Mouse (Mus musculus) liver, embryonic 11.5 days (tissue): ENCODE data around the gene Ptprg. TPM values are rescaled to one million over a fixed set of nuclear protein-coding genes. Genes with fewer than 3 reads are reported as not detected.

Source experiments
- ATAC-seq: fragments of 200-750 bp; cut with Nextera tagmentation; replicated peaks from 2 replicates; pipeline ENCODE4 v1.8.0; 2017; ENCODE audit warnings: moderate number of reproducible peaks, mild to moderate bottlenecking, moderate TSS enrichment, moderate library complexity; ENCODE audit not compliant: low FRiP score
- DNase-seq: peaks from one replicate; pipeline ENCODE4 v3.0.0-alpha.2; 2017; ENCODE audit warnings: low spot score
- H3K27ac ChIP-seq: fragments of 300-500 bp; sonication (generic); 2 replicates; pipeline ENCODE4 v1.5.1; 2014; ENCODE audit warnings: mild to moderate bottlenecking, low read depth, low read length, control low read depth
- H3K27me3 ChIP-seq: fragments of 300-500 bp; sonication (generic); replicated peaks from 2 replicates; pipeline ENCODE4 v1.6.1; 2014; ENCODE audit warnings: low read length, mixed read lengths; ENCODE audit not compliant: control insufficient read depth, insufficient read depth
- H3K36me3 ChIP-seq: fragments of 300-500 bp; sonication (generic); 2 replicates; pipeline ENCODE4 v1.6.1; 2014; ENCODE audit warnings: mild to moderate bottlenecking, low read length, moderate library complexity, mixed read lengths; ENCODE audit not compliant: control insufficient read depth, insufficient read depth
- H3K4me1 ChIP-seq: fragments of 300-500 bp; sonication (generic); replicated peaks from 2 replicates; pipeline ENCODE4 v1.6.1; 2014; ENCODE audit warnings: low read length, mixed read lengths; ENCODE audit not compliant: control insufficient read depth, insufficient read depth
- H3K4me2 ChIP-seq: fragments of 300-500 bp; sonication (generic); 2 replicates; pipeline ENCODE4 v1.6.1; 2014; ENCODE audit warnings: mild to moderate bottlenecking, control low read depth, moderate library complexity
- H3K4me3 ChIP-seq: fragments of 300-500 bp; sonication (generic); 2 replicates; pipeline ENCODE4 v1.5.1; 2014; ENCODE audit warnings: low read depth, low read length, control low read depth
- H3K9ac ChIP-seq: fragments of 300-500 bp; sonication (generic); 2 replicates; pipeline ENCODE4 v1.6.1; 2014; ENCODE audit warnings: low read depth, low read length, control low read depth
- H3K9me3 ChIP-seq: fragments of 300-500 bp; sonication (generic); 2 replicates; pipeline ENCODE4 v1.6.1; 2016; ENCODE audit warnings: low read length, inconsistent platforms, mixed read lengths; ENCODE audit not compliant: control insufficient read depth
- WGBS: fragments of 180-500 bp; shearing (Covaris S2); extraction: QIAGEN DNeasy Blood & Tissue Kit; methylation state at CpG from one replicate; pipeline ENCODE4 v1.1.7; 2014; 5-methylcytosine and 5-hydroxymethylcytosine counted together
- polyA plus RNA-seq: library from polyadenylated mRNA; unstranded; fragments of >200 nt; fragmentation: Nextera tagmentation; extraction: Ambion mirVana; gene quantifications from 2 replicates; pipeline ENCODE4 v1.2.1, GENCODE M21; 2014

Ptprg gene
- polyA plus RNA-seq, 1 experiment from 2014 or later = 8.6 TPM

GRCm38 (mm10) chr14:11594336-11594735 lies 41.0 kb downstream of the Ptprg start:
- Histone ChIP-seq H3K27me3 (no peaks in the 10 kb centered on the region), H3K27ac (no peak overlapping the region), H3K4me3 (no peak overlapping the region), H3K4me1 (no peaks in the 10 kb centered on the region; the same call in 1 of the 2 replicates), H3K9ac (no peak overlapping the region), H3K4me2 (no peak overlapping the region), H3K36me3 (no peaks in the 10 kb centered on the region), H3K9me3 (no peaks in the 10 kb centered on the region)
- 76% methylated on average over 5 of the region's 5 CpGs for WGBS
- no peak for ATAC-seq
- no peak for DNase-seq

DNA sequence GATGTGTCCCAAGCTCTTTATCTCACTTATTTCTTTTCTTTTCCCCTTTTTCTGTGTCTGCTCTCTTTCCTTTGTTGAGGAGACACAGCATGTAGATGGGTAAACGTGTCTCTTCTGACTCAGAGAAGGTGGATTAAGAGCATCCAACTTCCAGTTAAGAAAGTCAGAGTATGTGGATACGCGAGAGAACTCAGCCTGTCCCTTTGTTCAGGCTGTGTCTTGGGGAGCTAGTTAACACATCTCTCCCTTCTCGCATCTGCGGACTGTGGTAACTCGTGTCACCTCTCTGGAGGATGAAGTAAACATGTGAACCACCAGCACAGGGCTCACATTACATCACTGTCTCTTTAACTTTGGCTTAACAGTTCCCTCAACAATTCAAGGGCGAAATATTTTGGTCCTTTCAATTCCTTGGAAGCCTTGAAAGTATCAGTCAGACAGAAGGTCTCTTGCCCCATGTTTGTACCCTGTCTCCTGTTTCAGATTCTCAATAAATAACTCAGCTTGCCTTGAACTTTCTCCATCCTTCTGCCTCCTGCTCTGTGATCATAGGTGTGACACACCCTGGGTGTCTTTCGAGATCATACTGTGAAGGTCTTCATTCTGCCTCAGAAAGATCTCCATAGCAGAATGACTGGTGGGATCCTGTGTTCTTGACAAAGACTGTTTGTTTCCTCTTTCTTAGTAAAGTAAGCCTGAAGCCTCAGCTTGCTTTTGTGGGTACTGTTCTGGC lies 51.0 kb downstream of the Ptprg start:
- no peak overlapping the region for H3K27ac ChIP-seq
- no peaks in the 10 kb centered on the region for H3K4me1 ChIP-seq
- H3K9me3 ChIP-seq = no peaks in the 10 kb centered on the region
- no peak overlapping the region for H3K9ac ChIP-seq
- no peak for DNase-seq
- H3K36me3 ChIP-seq = no peaks in the 10 kb centered on the region
- WGBS = 61% methylated on average over 8 of the region's 8 CpGs
- H3K4me3 ChIP-seq = no peak overlapping the region
- ATAC-seq = no peak
- no peak overlapping the region for H3K4me2 ChIP-seq
- H3K27me3 ChIP-seq = no peaks in the 10 kb centered on the region

- H3K4me1 ChIP-seq = no peaks in the 10 kb centered on the region
- ATAC-seq = no peak
- no peak overlapping the region for H3K4me2 ChIP-seq
- H3K36me3 ChIP-seq = no peaks in the 10 kb centered on the region
- H3K9ac ChIP-seq = no peak overlapping the region
- no peak for DNase-seq
- 55% methylated on average over 8 of the region's 8 CpGs for WGBS
- no peaks in the 10 kb centered on the region for H3K27me3 ChIP-seq
- no peak overlapping the region for H3K4me3 ChIP-seq
- no peaks in the 10 kb centered on the region for H3K9me3 ChIP-seq
- H3K27ac ChIP-seq = no peak overlapping the region
These were observed 55.0 kb downstream of the Ptprg start for GRCm38 (mm10) chr14:11608366-11608765.

- no peak overlapping the region for H3K27ac ChIP-seq
- H3K27me3 ChIP-seq = no peaks in the 10 kb centered on the region
- ATAC-seq (no peak), DNase-seq (no peak)
- whole genome bisulfite sequencing = 80% methylated on average over 7 of the region's 7 CpGs
- H3K4me3 ChIP-seq = no peak overlapping the region
- no peaks in the 10 kb centered on the region for H3K4me1 ChIP-seq
- no peak overlapping the region for H3K4me2 ChIP-seq
- no peaks in the 10 kb centered on the region for H3K9me3 ChIP-seq
- no peak overlapping the region for H3K9ac ChIP-seq
- H3K36me3 ChIP-seq = no peaks in the 10 kb centered on the region
These were observed 56.7 kb downstream of the Ptprg start for GRCm38 (mm10) chr14:11609857-11610582.

GRCm38 (mm10) chr14:11612426-11612825 lies 59.1 kb downstream of the Ptprg start:
- Histone ChIP-seq H3K27me3 (no peaks in the 10 kb centered on the region), H3K4me1 (no peaks in the 10 kb centered on the region), H3K4me3 (no peak overlapping the region), H3K9me3 (no peaks in the 10 kb centered on the region), H3K36me3 (no peaks in the 10 kb centered on the region), H3K4me2 (no peak overlapping the region), H3K27ac (no peak overlapping the region), H3K9ac (no peak overlapping the region)
- 84% methylated on average over 5 of the region's 5 CpGs for WGBS
- no peak for ATAC-seq
- no peak for DNase-seq

GRCm38 (mm10) chr14:11613146-11613545 lies 59.8 kb downstream of the Ptprg start:
- Histone ChIP-seq H3K4me1 (no peaks in the 10 kb centered on the region; the same call in 1 of the 2 replicates), H3K4me3 (no peak overlapping the region), H3K27ac (no peak overlapping the region), H3K4me2 (no peak overlapping the region), H3K36me3 (no peaks in the 10 kb centered on the region), H3K9me3 (no peaks in the 10 kb centered on the region), H3K9ac (no peak overlapping the region), H3K27me3 (no peaks in the 10 kb centered on the region)
- DNase-seq (no peak), ATAC-seq (no peak)
- 75% methylated on average over 3 of the region's 3 CpGs for WGBS

DNA sequence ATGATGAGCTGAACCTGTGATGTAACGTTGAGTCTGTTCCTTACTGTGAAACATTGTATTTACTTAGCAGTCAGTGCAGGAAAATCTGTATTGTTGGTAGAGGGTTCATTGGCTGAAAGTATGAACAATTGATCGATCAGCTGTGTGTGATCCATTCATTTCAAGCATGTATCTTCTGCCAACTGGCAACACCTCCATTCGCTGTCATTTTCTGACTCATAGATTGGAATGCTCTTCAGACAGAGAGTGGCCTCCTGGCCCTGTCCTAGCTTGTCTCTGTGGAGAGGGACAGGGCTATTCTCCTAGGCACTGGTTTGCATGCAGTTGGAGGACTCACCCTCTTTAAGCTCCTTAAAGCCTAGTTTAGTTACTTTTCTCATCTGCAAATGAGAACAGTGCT lies 62.4 kb downstream of the Ptprg start:
- H3K4me2 ChIP-seq = no peak overlapping the region
- no peaks in the 10 kb centered on the region for H3K9me3 ChIP-seq
- DNase-seq (no peak), ATAC-seq (no peak)
- H3K4me1 ChIP-seq = no peaks in the 10 kb centered on the region; the same call in 1 of the 2 replicates
- H3K9ac ChIP-seq = no peak overlapping the region
- no peak overlapping the region for H3K27ac ChIP-seq
- 82% methylated on average over 3 of the region's 3 CpGs for WGBS
- no peaks in the 10 kb centered on the region for H3K27me3 ChIP-seq
- no peak overlapping the region for H3K4me3 ChIP-seq
- H3K36me3 ChIP-seq = no peaks in the 10 kb centered on the region

DNA sequence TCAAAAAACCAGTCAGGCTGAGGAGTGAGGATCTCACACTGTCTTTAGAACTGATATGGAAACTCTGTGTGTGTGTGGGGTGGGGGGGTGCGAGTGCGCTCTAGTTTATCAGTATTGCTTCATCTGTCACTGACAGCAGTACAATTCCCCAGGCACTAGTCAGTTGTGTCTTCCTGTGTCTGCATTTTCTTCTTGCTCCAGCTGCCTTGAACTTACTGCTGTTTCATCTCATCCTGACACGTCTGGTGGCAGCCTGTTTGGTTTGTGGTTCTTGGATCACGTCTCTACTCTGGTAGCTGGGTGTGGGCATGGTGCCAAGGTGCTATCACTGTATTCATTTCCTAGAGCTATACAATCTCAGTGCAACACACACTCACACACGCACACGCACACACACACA lies 64.0 kb downstream of the Ptprg start:
- Histone ChIP-seq H3K27ac (no peak overlapping the region), H3K4me3 (no peak overlapping the region), H3K9ac (no peak overlapping the region), H3K36me3 (no peaks in the 10 kb centered on the region), H3K4me1 (no peaks in the 10 kb centered on the region; the same call in 1 of the 2 replicates), H3K9me3 (no peaks in the 10 kb centered on the region), H3K4me2 (no peak overlapping the region), H3K27me3 (no peaks in the 10 kb centered on the region)
- DNase-seq = no peak
- ATAC-seq = peak; percentile 58; the same call in 1 of the 2 replicates
- 49% methylated on average over 6 of the region's 6 CpGs for WGBS
